Comparison of ENCODE assay signal across 32 mouse cellular contexts in the genomic region with DNA sequence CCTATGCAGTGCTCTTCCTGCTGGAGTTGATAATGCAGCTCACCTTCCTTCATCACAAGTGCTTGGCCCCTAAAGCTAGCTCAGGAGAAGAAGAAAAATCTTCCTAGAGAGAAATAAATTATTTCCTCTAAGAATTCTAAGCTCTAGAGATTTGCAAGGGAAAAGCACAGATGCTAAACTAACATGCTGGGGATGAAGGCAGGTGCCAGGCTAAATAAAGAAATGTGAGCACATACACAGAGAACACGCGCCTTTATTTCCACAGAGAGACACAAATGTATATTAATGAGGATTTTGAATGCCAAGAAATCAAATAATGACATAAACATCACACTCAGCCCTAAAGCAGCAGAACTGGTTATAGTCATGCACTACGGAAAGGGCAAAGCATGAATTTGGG.
A peak's percentile ranks its signal among the peaks of the same experiment; 100 is the strongest.
DNase-seq lines count a peak whose midpoint lies in the region; ATAC-seq and TF ChIP-seq lines count a peak whose summit lies in the region.
"Had no signal": no experiment of that assay in that cellular context is flagged by ENCODE, and none has a peak within 500 bp of the region (broad histone marks: within the 10 kb centered on the region; RNA-seq: fewer than 3 reads in every experiment).

No protein-coding gene starts in this region.

- peak; percentile 27; the same call in 1 of the 2 replicates for ATAC-seq in forebrain, postnatal 0 days
- ATAC-seq: hindbrain, embryonic 16.5 days had no signal

- TF ChIP-seq CTCF in forebrain, postnatal 0 days (IDR thresholded peaks at IDR 0.05; ENCODE audit: low read depth): no peak

- H3K9me3 ChIP-seq in forebrain, postnatal 0 days (ENCODE audit: low read length): no peaks in the 10 kb centered on the region
- no peaks in the 10 kb centered on the region for H3K9me3 ChIP-seq in forebrain, embryonic 10.5 days
- H3K9me3 ChIP-seq: embryonic facial prominence, embryonic 12.5 days; G1E; hindbrain, embryonic 10.5 days; kidney, embryonic 15.5 days; limb, embryonic 13.5 days; lung, embryonic 15.5 days; megakaryocyte, embryonic 14.5 days; midbrain, embryonic 12.5 days; neural tube, embryonic 12.5 days had no signal

- WGBS in forebrain, postnatal 0 days: 67% methylated on average over 3 of the region's 3 CpGs
- 95% methylated on average over 3 of the region's 3 CpGs for WGBS in forebrain, embryonic 10.5 days

- DNase-seq in forebrain, postnatal 0 days: peak; percentile 1
- DNase-seq in forebrain, embryonic 10.5 days (ENCODE audit: extremely low spot score, low spot score): no peak
- DNase-seq in layer of hippocampus, adult 9-11 months: peak; percentile 38
- no peak for DNase-seq in layer of hippocampus, postnatal 25 days (ENCODE audit: extremely low spot score in 1 of 2, low spot score in 1 of 2)
- DNase-seq in right cerebral cortex, adult 18-20 months: peak; percentile 7
- DNase-seq in right cerebral cortex, postnatal 14 days: no peak
- no peak for DNase-seq in lung, postnatal 36 days
- DNase-seq: adrenal gland, adult 8-10 months; cerebellum, adult 11-12 months; cerebellum, adult 9-11 months; embryo, embryonic 11 days; gastrocnemius, postnatal 14 days; heart, postnatal 14 days; kidney, adult 18-20 months; kidney, postnatal 25 days; lung, postnatal 4 days; spleen, adult 18-20 months; thymus, adult 18-20 months; thymus, postnatal 25 days had no signal

- no peaks in the 10 kb centered on the region for H3K36me3 ChIP-seq in forebrain, postnatal 0 days (ENCODE audit: insufficient read depth)
- no peaks in the 10 kb centered on the region for H3K36me3 ChIP-seq in forebrain, embryonic 10.5 days (replicated peaks)
- H3K36me3 ChIP-seq: embryonic facial prominence, embryonic 12.5 days; G1E; hindbrain, embryonic 10.5 days; kidney, embryonic 15.5 days; limb, embryonic 13.5 days; lung, embryonic 15.5 days; midbrain, embryonic 12.5 days; neural tube, embryonic 12.5 days had no signal

- H3K9ac ChIP-seq in forebrain, postnatal 0 days: no peak overlapping the region
- H3K9ac ChIP-seq: embryonic facial prominence, embryonic 12.5 days; kidney, embryonic 15.5 days; limb, embryonic 13.5 days; lung, embryonic 15.5 days; midbrain, embryonic 12.5 days; neural tube, embryonic 12.5 days had no signal

- no peaks in the 10 kb centered on the region for H3K27me3 ChIP-seq in forebrain, postnatal 0 days (ENCODE audit: insufficient read depth, low read length)
- peaks cover 4% of the 10 kb centered on the region; the same call in 1 of the 2 replicates for H3K27me3 ChIP-seq in forebrain, embryonic 10.5 days (ENCODE audit: poor library complexity, severe bottlenecking)
- H3K27me3 ChIP-seq: limb, embryonic 13.5 days; lung, embryonic 15.5 days; midbrain, embryonic 12.5 days; neural tube, embryonic 12.5 days had no signal

- H3K4me2 ChIP-seq in forebrain, postnatal 0 days (ENCODE audit: low read depth): no peak overlapping the region
- H3K4me2 ChIP-seq: embryonic facial prominence, embryonic 12.5 days; kidney, embryonic 15.5 days; limb, embryonic 13.5 days; liver, embryonic 11.5 days; lung, embryonic 15.5 days; midbrain, embryonic 12.5 days; neural tube, embryonic 12.5 days had no signal

- H3K4me3 ChIP-seq in forebrain, postnatal 0 days (ENCODE audit: low read depth, low read length): no peak overlapping the region
- H3K4me3 ChIP-seq in forebrain, embryonic 10.5 days: no peak overlapping the region
- H3K4me3 ChIP-seq: embryonic facial prominence, embryonic 12.5 days; hindbrain, embryonic 10.5 days; kidney, embryonic 15.5 days; layer of hippocampus, adult 2 months; limb, embryonic 13.5 days; lung, embryonic 15.5 days; megakaryocyte, embryonic 14.5 days; midbrain, embryonic 12.5 days; myocyte; neural tube, embryonic 12.5 days had no signal

- H3K27ac ChIP-seq in forebrain, postnatal 0 days (ENCODE audit: low read depth, low read length): no peak overlapping the region
- no peak overlapping the region for H3K27ac ChIP-seq in forebrain, embryonic 10.5 days
- H3K27ac ChIP-seq: embryonic facial prominence, embryonic 12.5 days; hindbrain, embryonic 10.5 days; kidney, embryonic 15.5 days; layer of hippocampus, adult 2 months; limb, embryonic 13.5 days; lung, embryonic 15.5 days; midbrain, embryonic 12.5 days; neural tube, embryonic 12.5 days had no signal

- no peaks in the 10 kb centered on the region for H3K4me1 ChIP-seq in forebrain, postnatal 0 days (ENCODE audit: insufficient read depth)
- no peaks in the 10 kb centered on the region for H3K4me1 ChIP-seq in forebrain, embryonic 10.5 days
- H3K4me1 ChIP-seq: embryonic facial prominence, embryonic 12.5 days; hindbrain, embryonic 10.5 days; kidney, embryonic 15.5 days; limb, embryonic 13.5 days; lung, embryonic 15.5 days; megakaryocyte, embryonic 14.5 days; midbrain, embryonic 12.5 days; neural tube, embryonic 12.5 days had no signal

Comparison
In these comparisons a context has a peak if more than half of its experiments do, and no peak if none do; other contexts are left out.
1. DNase-seq: peak in forebrain, postnatal 0 days (single experiment), layer of hippocampus, adult 9-11 months (single experiment) and right cerebral cortex, adult 18-20 months (single experiment); none in forebrain, embryonic 10.5 days (single experiment), layer of hippocampus, postnatal 25 days (0 of 2), right cerebral cortex, postnatal 14 days (single experiment) and lung, postnatal 36 days (single experiment).